Mouse (Mus musculus) liver, adult 2 months (tissue): ENCODE results near the gene Mtfmt.

Experiments
- CTCF ChIP-seq: fragments of 200-500 bp; IDR thresholded peaks from 2 replicates; pipeline ENCODE4 v1.5.1; 2011; ENCODE audit warnings: low read depth, low read length, control low read depth
- POLR2A ChIP-seq: fragments of 200-500 bp; IDR thresholded peaks from 2 replicates; pipeline ENCODE4 v1.6.1; 2011; ENCODE audit warnings: low read length, control low read depth; ENCODE audit not compliant: insufficient read depth; ENCODE audit errors: extremely low read depth

- TF ChIP-seq POLR2A: no peak
- TF ChIP-seq CTCF: no peak
Measured at GRCm38 (mm10) chr9:65417738-65418137, 17.8 kb upstream of the Mtfmt start.
